Mouse (Mus musculus): ENCODE data around the gene Pes1.
A peak's percentile ranks its signal among the peaks of the same experiment; 100 is the strongest.

The Pes1 gene

GRCm38 (mm10) chr11:3963155-3963554 is 620 bp upstream of the Pes1 start:
- no peak for DNase-seq (ENCODE audit: extremely low read depth, insufficient read length, low spot score)

GRCm38 (mm10) chr11:3964416-3965172 is 819 bp downstream of the Pes1 start:
- no peak for DNase-seq (ENCODE audit: extremely low read depth, insufficient read length, low spot score)

- no peak for DNase-seq (ENCODE audit: extremely low read depth, insufficient read length, low spot score)
Measured at GRCm38 (mm10) chr11:3969837-3970236, 6.1 kb downstream of the Pes1 start.

GRCm38 (mm10) chr11:3970361-3970760 is 6.6 kb downstream of the Pes1 start:
- DNase-seq (ENCODE audit: extremely low read depth, insufficient read length, low spot score): no peak

- DNase-seq (ENCODE audit: extremely low read depth, insufficient read length, low spot score): no peak
Measured at GRCm38 (mm10) chr11:3973081-3973480, 9.3 kb downstream of the Pes1 start.

GRCm38 (mm10) chr11:3974311-3974710 is 10.5 kb downstream of the Pes1 start:
- no peak for DNase-seq (ENCODE audit: extremely low read depth, insufficient read length, low spot score)

- no peak for DNase-seq (ENCODE audit: extremely low read depth, insufficient read length, low spot score)
Measured at GRCm38 (mm10) chr11:3976678-3977077, 12.9 kb downstream of the Pes1 start, which contains the start of gene 4930556J24Rik. TSS of gene 4930556J24Rik (minus strand) at chr11:3976778.

GRCm38 (mm10) chr11:3978421-3978820 is 14.6 kb downstream of the Pes1 start:
- no peak for DNase-seq (ENCODE audit: extremely low read depth, insufficient read length, low spot score)

GRCm38 (mm10) chr11:3981536-3981935 is 17.8 kb downstream of the Pes1 start:
- no peak for DNase-seq (ENCODE audit: extremely low read depth, insufficient read length, low spot score)

- DNase-seq (ENCODE audit: extremely low read depth, insufficient read length, low spot score): no peak
Measured at GRCm38 (mm10) chr11:3982275-3983209, 18.8 kb downstream of the Pes1 start.

- DNase-seq (ENCODE audit: extremely low read depth, insufficient read length, low spot score): no peak
Measured at GRCm38 (mm10) chr11:3983291-3983862, 19.6 kb downstream of the Pes1 start, which contains the start of gene Gal3st1. TSS of gene Gal3st1 (plus strand) at chr11:3983636.

- DNase-seq (ENCODE audit: extremely low read depth, insufficient read length, low spot score): no peak
Measured at GRCm38 (mm10) chr11:3983863-3984745, 20.3 kb downstream of the Pes1 start.

GRCm38 (mm10) chr11:3989748-3990147 is 26.0 kb downstream of the Pes1 start:
- no peak for DNase-seq (ENCODE audit: extremely low read depth, insufficient read length, low spot score)

GRCm38 (mm10) chr11:3993132-3993531 is 29.4 kb downstream of the Pes1 start:
- DNase-seq (ENCODE audit: extremely low read depth, insufficient read length, low spot score): no peak

GRCm38 (mm10) chr11:3993914-3994313 is 30.1 kb downstream of the Pes1 start:
- DNase-seq (ENCODE audit: extremely low read depth, insufficient read length, low spot score): no peak

- DNase-seq (ENCODE audit: extremely low read depth, insufficient read length, low spot score): peak; percentile 60
Measured at GRCm38 (mm10) chr11:3995511-3995910, 31.7 kb downstream of the Pes1 start.

GRCm38 (mm10) chr11:3996840-3997239 is 33.1 kb downstream of the Pes1 start:
- DNase-seq (ENCODE audit: extremely low read depth, insufficient read length, low spot score): no peak

- no peak for DNase-seq (ENCODE audit: extremely low read depth, insufficient read length, low spot score)
Measured at GRCm38 (mm10) chr11:3997978-3998720, 34.4 kb downstream of the Pes1 start.

- no peak for DNase-seq (ENCODE audit: extremely low read depth, insufficient read length, low spot score)
Measured at GRCm38 (mm10) chr11:3999547-3999946, 35.8 kb downstream of the Pes1 start.

All from 3134 (cell line).